Comparison of ENCODE assay signal across 8 mouse cellular contexts in genomic region chr9:36821644-36822000, GRCm38 (mm10). TPM values are rescaled to one million over a fixed set of nuclear protein-coding genes. Genes with fewer than 3 reads are reported as not detected.
DNase-seq lines count a peak whose midpoint lies in the region; ATAC-seq and TF ChIP-seq lines count a peak whose summit lies in the region.

TSS of gene Fez1 (plus strand) at chr9:36821864.

- no peak for DNase-seq in heart, adult 8-10 months (ENCODE audit: low spot score)
- DNase-seq in adrenal gland, postnatal 25 days, result peak; percentile 36
- peak; percentile 88 to 94 for DNase-seq in layer of hippocampus, adult 18-20 months (ENCODE audit: low spot score in 2 of 2)
- DNase-seq in yolk sac, embryonic 10.5 days (ENCODE audit: low spot score), result peak; percentile 59
- no peak for DNase-seq in gastrocnemius, postnatal 10 days

- H3K27ac ChIP-seq in heart, embryonic 12.5 days (ENCODE audit: poor library complexity, severe bottlenecking), result no peak within 1 kb of the TSS
- no peak within 1 kb of the TSS for H3K27ac ChIP-seq in embryonic fibroblast, embryonic 13.5 days (ENCODE audit: insufficient read depth, low read length)
- peak within 1 kb of the TSS; percentile 96 for H3K27ac ChIP-seq in midbrain, embryonic 13.5 days

- peaks cover 4% of the 10 kb centered on the region; the same call in 1 of the 2 replicates for H3K4me1 ChIP-seq in heart, embryonic 12.5 days (replicated peaks)
- peaks cover 3% of the 10 kb centered on the region; the same call in 1 of the 2 replicates for H3K4me1 ChIP-seq in embryonic fibroblast, embryonic 13.5 days (ENCODE audit: control insufficient read depth, insufficient read depth, low read length)
- H3K4me1 ChIP-seq in midbrain, embryonic 13.5 days (replicated peaks), result peaks cover 39% of the 10 kb centered on the region

- H3K4me2 ChIP-seq in heart, embryonic 12.5 days, result peak within 1 kb of the TSS; percentile 24; the same call in 1 of the 2 replicates
- peak within 1 kb of the TSS; percentile 70 for H3K4me2 ChIP-seq in midbrain, embryonic 13.5 days (replicated peaks)

- no peak within 1 kb of the TSS for H3K4me3 ChIP-seq in heart, embryonic 12.5 days
- no peak within 1 kb of the TSS for H3K4me3 ChIP-seq in embryonic fibroblast, embryonic 13.5 days (ENCODE audit: insufficient read depth, low read length)
- peak within 1 kb of the TSS; percentile 37 for H3K4me3 ChIP-seq in midbrain, embryonic 13.5 days (replicated peaks)

- H3K9ac ChIP-seq in heart, embryonic 12.5 days, result no peak within 1 kb of the TSS
- H3K9ac ChIP-seq in midbrain, embryonic 13.5 days (replicated peaks), result peak within 1 kb of the TSS; percentile 60

- H3K9me3 ChIP-seq in heart, embryonic 12.5 days (replicated peaks), result no peaks in the 10 kb centered on the region
- no peaks in the 10 kb centered on the region for H3K9me3 ChIP-seq in midbrain, embryonic 13.5 days

- H3K27me3 ChIP-seq in heart, embryonic 12.5 days (replicated peaks), result no peaks in the 10 kb centered on the region
- H3K27me3 ChIP-seq in midbrain, embryonic 13.5 days, result no peaks in the 10 kb centered on the region

- ATAC-seq in heart, embryonic 12.5 days (ENCODE audit: insufficient number of reproducible peaks, low FRiP score), result no peak
- peak; percentile 99 for ATAC-seq in midbrain, embryonic 13.5 days

- TF ChIP-seq POLR2A in embryonic fibroblast, embryonic 13.5 days (IDR thresholded peaks at IDR 0.05; ENCODE audit: low read depth, low read length), result no peak

- WGBS in heart, embryonic 12.5 days, result 7% methylated on average over 8 of the region's 8 CpGs
- under 1% methylated on average over 8 of the region's 8 CpGs for WGBS in midbrain, embryonic 13.5 days

- no peaks in the 10 kb centered on the region for H3K36me3 ChIP-seq in heart, embryonic 12.5 days
- no peaks in the 10 kb centered on the region for H3K36me3 ChIP-seq in midbrain, embryonic 13.5 days

- no peak for TF ChIP-seq CTCF in embryonic fibroblast, embryonic 13.5 days (IDR thresholded peaks at IDR 0.05; ENCODE audit: borderline replicate concordance, insufficient read depth, low read length)

RNA-seq across cellular contexts. Expression of gene Fez1, which starts in this region (rescaled TPM):
- 1.5 and 2.0 TPM in 2 replicates for polyA plus RNA-seq in heart, embryonic 12.5 days (2016; fragmentation: Nextera tagmentation; extraction: Ambion mirVana)
- 1 to 10 TPM; 1.9 to 4.7 (median 2.2) TPM for total RNA-seq in heart, adult 8-10 months (2022)
- 4.0 and 4.7 TPM in 2 replicates for total RNA-seq in adrenal gland, postnatal 25 days (2021)
- 32.8 and 69.4 TPM in 2 replicates for polyA plus RNA-seq in embryonic fibroblast, embryonic 13.5 days (2011; ENCODE audit: insufficient read length, low read depth, missing spikeins)
- total RNA-seq in layer of hippocampus, adult 18-20 months (2021), result 100 to 1,000 TPM; 274 to 280 TPM
- polyA plus RNA-seq in midbrain, embryonic 13.5 days (2015; fragmentation: Nextera tagmentation; extraction: Ambion mirVana), result 624 and 647 TPM in 2 replicates
- total RNA-seq in gastrocnemius, postnatal 10 days (2021), result 1 to 10 TPM; 4.4 to 6.5 TPM

Comparison
In these comparisons a context has a peak if more than half of its experiments do, and no peak if none do; other contexts are left out.
1. RNA of gene Fez1 (total RNA-seq): 274 to 280 TPM in layer of hippocampus, adult 18-20 months; 4.4 to 6.5 TPM in gastrocnemius, postnatal 10 days, 4.0 to 4.7 TPM in adrenal gland, postnatal 25 days and 1.9 to 4.7 TPM in heart, adult 8-10 months; every median in the first group is over 10 times any median in the second.
2. DNase-seq: peak in adrenal gland, postnatal 25 days (single experiment), layer of hippocampus, adult 18-20 months (2 of 2) and yolk sac, embryonic 10.5 days (single experiment); none in heart, adult 8-10 months (single experiment) and gastrocnemius, postnatal 10 days (single experiment).